Mouse (Mus musculus) G1E (cell line): ENCODE results near the gene Camta1. TPM values are rescaled to one million over a fixed set of nuclear protein-coding genes. Genes with fewer than 3 reads are reported as not detected.

ENCODE experiments used
- ATAC-seq: 2 replicates; pipeline ENCODE4 v1.8.0; 2016; ENCODE audit warnings: mild to moderate bottlenecking; ENCODE audit not compliant: insufficient number of reproducible peaks, poor library complexity, low FRiP score, severe bottlenecking; ENCODE audit errors: extremely low read depth
- DNase-seq: peaks from one replicate; pipeline ENCODE4 v3.0.0; 2012; ENCODE audit warnings: low spot score
- H3K27me3 ChIP-seq: 2 replicates; pipeline ENCODE4 v1.6.1; 2012; ENCODE audit warnings: mild to moderate bottlenecking, low read length, inconsistent platforms; ENCODE audit not compliant: insufficient read depth
- H3K36me3 ChIP-seq: replicated peaks from 2 replicates; pipeline ENCODE3; 2012; ENCODE audit warnings: mild to moderate bottlenecking, inconsistent platforms
- H3K4me1 ChIP-seq: 2 replicates; pipeline ENCODE4 v1.6.1; 2012; ENCODE audit warnings: low read depth, low read length, inconsistent platforms, mixed read lengths; ENCODE audit not compliant: insufficient read depth
- H3K4me3 ChIP-seq: 2 replicates; pipeline ENCODE4 v1.5.1; 2012; ENCODE audit warnings: low read depth, mild to moderate bottlenecking, inconsistent platforms, low read length, moderate library complexity, mixed read lengths
- H3K9me3 ChIP-seq: replicated peaks from 2 replicates; pipeline ENCODE4 v1.6.1; 2012; ENCODE audit warnings: inconsistent platforms
- CTCF ChIP-seq: IDR thresholded peaks from 2 replicates; pipeline ENCODE4 v1.5.1; 2012; ENCODE audit warnings: low read depth, low read length, inconsistent platforms, mixed read lengths
- GATA1 ChIP-seq: IDR thresholded peaks from 2 replicates; pipeline ENCODE4 v1.6.1; 2012; ENCODE audit warnings: borderline replicate concordance, low read length, inconsistent platforms, mixed read lengths
- GATA2 ChIP-seq: IDR thresholded peaks from 2 replicates; pipeline ENCODE4 v1.6.1; 2012; ENCODE audit warnings: low read depth, low read length, inconsistent platforms, borderline replicate concordance
- POLR2AphosphoS5 ChIP-seq: IDR thresholded peaks from 2 replicates; pipeline ENCODE4 v1.6.1; 2012; ENCODE audit warnings: low read depth, low read length, inconsistent platforms; ENCODE audit not compliant: insufficient replicate concordance
- TAL1 ChIP-seq: conservative IDR thresholded peaks from 2 replicates; pipeline ENCODE4 v1.6.1; 2012; ENCODE audit warnings: low read depth, low read length, inconsistent platforms, mixed read lengths
- polyA plus RNA-seq: library from polyadenylated mRNA; stranded (reverse); fragments of >175 nt; gene quantifications from 2 replicates; pipeline ENCODE4 v1.2.3, GENCODE M21; 2012
- total RNA-seq, 2 experiments: library from RNA; stranded (forward) in 1 of 2; stranded (reverse) in 1 of 2; fragments of 200-1000 nt in 1 of 2; fragments of >200 nt in 1 of 2; fragmentation: Nextera tagmentation in 1 of 2; gene quantifications; 2 replicates each; pipeline ENCODE4 v1.2.3; 2014 to 2017

The Camta1 gene
- total and polyA plus RNA-seq, 3 experiments, result 10.8 to 113 (median 25.7) TPM

DNA sequence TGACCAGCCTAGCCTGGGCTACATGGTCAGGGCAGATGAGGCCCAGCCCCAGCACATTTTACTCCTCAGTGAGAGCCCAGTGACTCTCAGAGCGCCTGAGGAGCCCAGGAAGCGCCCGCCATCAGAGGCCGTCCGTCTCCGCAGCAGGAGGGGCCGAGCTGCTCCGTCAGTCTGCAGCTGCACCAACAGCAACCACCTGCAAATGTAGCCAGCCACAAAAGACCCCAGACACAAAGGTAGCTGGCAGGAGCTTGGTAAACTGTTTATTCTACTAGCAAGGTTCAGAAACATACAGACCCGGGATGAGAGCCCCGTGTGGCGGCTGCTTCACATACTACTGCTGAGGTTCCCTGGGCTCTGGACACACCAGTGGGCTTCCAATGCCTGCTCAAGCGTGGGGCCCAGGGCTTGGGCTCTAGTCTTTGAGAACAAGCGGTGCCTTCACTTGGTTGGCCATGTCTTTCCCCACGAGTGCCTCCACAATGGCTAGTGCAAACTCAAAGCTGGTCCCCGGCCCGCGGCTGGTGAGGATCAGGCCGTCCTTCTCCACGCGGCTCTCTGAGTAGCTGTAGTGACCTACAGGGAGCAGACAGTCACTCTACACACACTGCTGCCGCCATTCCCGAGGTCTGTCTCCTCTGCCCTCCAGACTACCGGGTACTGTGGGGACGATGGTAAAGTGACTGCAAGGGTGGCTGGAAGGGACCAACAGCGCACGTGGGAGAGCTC lies 964.6 kb downstream of the Camta1 start:
- peaks cover 69% of the 10 kb centered on the region for H3K36me3 ChIP-seq
- ATAC-seq (no peak), DNase-seq (no peak)
- no peak overlapping the region for H3K4me3 ChIP-seq
- TF ChIP-seq TAL1 (no peak), GATA1 (no peak), GATA2 (no peak), CTCF (no peak)
- H3K27me3 ChIP-seq, result peaks cover 2% of the 10 kb centered on the region; the same call in 1 of the 2 replicates
- peaks cover 60% of the 10 kb centered on the region for H3K4me1 ChIP-seq
- no peaks in the 10 kb centered on the region for H3K9me3 ChIP-seq

DNA sequence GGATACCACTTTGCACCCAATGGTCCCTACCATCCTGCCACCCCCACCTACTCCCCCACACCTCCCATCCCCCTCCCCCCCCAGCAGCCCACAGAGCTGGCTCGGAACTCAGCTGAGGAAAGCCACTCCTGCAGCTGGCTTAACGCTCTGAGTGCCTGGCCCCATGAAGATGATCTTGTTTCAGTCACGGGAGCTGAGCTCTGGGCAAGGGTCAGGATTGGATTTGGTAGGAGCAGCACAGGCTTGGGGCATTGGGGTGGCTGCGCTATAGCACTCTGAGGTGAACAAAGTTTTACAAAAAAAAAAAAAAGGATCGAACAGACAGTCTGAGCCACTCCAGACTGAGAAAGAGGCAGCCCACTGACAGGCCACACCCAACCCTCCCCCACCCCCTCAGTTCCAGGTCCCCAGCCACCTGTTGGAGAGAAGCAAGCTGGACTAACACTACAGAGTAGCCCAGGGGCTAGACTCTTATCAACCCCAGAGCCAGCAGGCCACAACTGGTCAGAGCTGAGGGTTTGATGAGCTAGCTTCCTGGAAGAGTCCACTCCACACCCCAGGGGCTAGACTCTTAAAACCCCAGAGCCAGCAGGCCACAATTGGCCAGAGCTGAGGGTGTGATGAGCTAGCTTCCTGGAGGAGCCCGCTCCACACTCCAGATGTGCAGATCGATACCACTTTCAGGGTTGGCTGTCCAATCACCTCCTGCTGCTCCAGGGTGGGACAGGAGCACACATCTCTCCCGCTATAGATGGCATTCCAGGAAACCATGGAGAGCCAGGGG lies 966.8 kb downstream of the Camta1 start:
- peak; percentile 50 for DNase-seq
- Histone ChIP-seq H3K9me3 (no peaks in the 10 kb centered on the region), H3K4me3 (peak overlapping the region; percentile 48; the same call in 1 of the 2 replicates), H3K27me3 (peaks cover 8% of the 10 kb centered on the region; the same call in 1 of the 2 replicates), H3K36me3 (peaks cover 47% of the 10 kb centered on the region), H3K4me1 (peaks cover 58% of the 10 kb centered on the region)
- peak; percentile 58 for ATAC-seq
- TF ChIP-seq CTCF (no peak), GATA1 (no peak), TAL1 (no peak), POLR2AphosphoS5 (no peak), GATA2 (no peak)

DNA sequence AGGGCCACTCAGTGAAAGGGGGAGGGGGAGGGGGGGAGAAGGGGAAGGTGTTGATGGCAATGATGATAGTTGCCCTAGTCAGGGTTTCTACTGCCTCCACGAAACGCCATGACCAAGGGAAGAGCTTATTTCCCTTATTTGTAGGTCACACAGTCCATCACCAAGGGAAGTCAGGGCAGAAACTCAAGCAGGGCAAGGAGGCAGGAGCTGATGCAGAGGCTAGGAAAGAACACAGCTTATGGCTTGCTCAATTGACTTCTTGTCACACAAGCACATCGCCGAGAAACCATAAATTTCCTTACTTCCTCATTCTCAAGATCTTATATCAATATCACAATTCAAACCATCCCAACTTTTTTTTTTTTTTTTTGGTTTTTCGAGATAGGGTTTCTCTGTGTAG lies 970.4 kb downstream of the Camta1 start:
- peaks cover 33% of the 10 kb centered on the region for H3K4me1 ChIP-seq
- no peak for ATAC-seq

DNA sequence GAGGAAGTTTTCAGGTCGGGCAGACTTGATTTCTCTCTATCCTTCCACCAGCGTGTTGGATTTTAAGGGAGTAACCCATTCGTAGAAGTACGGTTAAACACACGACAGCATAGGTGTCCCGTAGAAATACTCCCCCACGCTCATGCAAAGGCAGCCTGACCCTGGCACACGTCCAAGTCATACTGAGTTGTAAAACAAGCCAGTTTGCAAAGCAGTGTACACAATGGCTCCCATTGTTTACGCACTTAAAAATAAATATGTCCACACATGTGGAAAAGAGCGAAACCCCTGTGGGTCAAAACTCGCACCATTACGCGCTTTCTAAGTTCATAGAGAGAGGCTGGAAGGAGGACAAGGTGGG lies 971.7 kb downstream of the Camta1 start:
- ATAC-seq (no peak), DNase-seq (no peak)
- TF ChIP-seq TAL1 (no peak), POLR2AphosphoS5 (no peak), GATA1 (no peak), GATA2 (no peak), CTCF (no peak)
- H3K36me3 ChIP-seq, result no peaks in the 10 kb centered on the region
- peaks cover 20% of the 10 kb centered on the region for H3K4me1 ChIP-seq
- no peaks in the 10 kb centered on the region for H3K9me3 ChIP-seq
- peaks cover 8% of the 10 kb centered on the region; the same call in 1 of the 2 replicates for H3K27me3 ChIP-seq
- no peak overlapping the region for H3K4me3 ChIP-seq

More for the DNA sequence above, 970.4 kb downstream of the Camta1 start:
- Histone ChIP-seq H3K9me3 (no peaks in the 10 kb centered on the region), H3K36me3 (peaks cover 11% of the 10 kb centered on the region), H3K27me3 (peaks cover 8% of the 10 kb centered on the region; the same call in 1 of the 2 replicates), H3K4me3 (no peak overlapping the region)
- no peak for DNase-seq
- TF ChIP-seq GATA2, result no peak
- no peak for TF ChIP-seq TAL1
- no peak for TF ChIP-seq POLR2AphosphoS5
- no peak for TF ChIP-seq GATA1
- TF ChIP-seq CTCF, result no peak

DNA sequence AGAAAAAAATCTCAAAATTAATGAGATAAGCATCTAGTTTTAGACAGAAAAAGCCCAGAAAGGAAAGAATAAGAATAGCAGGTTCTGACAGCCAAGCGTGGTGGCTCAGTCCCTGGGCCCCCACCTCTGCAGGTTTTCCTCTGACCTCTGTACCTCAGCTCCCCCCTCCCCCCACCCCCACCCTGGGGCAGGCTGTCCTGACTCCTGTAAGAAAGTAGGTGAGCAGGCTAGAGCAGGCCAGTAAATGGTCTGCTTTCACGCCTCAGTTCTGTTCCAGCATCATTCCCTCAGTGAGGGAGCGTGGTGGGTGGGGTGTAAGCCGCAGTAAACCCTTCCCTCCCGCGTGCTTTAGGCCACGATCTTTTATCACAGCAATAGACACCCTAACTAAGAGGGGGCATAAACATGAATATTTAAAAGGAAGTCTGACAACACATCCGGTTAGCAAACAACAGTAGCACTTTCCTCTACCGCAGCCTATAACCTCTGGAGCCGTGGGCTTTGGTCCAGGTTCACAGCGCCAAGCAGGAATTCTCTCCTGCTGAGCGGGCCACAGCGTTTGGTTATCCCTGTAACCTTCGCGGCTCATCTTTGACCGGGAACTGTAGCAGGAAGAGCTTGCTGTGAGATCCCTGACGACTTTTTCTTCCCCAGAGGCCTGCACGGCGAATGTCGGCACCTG lies 972.3 kb downstream of the Camta1 start:
- Histone ChIP-seq H3K4me1 (peaks cover 15% of the 10 kb centered on the region), H3K9me3 (no peaks in the 10 kb centered on the region), H3K4me3 (no peak overlapping the region), H3K36me3 (no peaks in the 10 kb centered on the region), H3K27me3 (peaks cover 8% of the 10 kb centered on the region)
- DNase-seq (no peak), ATAC-seq (no peak)
- TF ChIP-seq GATA2 (no peak), POLR2AphosphoS5 (no peak), TAL1 (no peak), GATA1 (no peak), CTCF (no peak)
